Mouse (Mus musculus) lung, postnatal 0 days (tissue): ENCODE data around the gene Ak8.

Experiments used
- CTCF ChIP-seq: IDR thresholded peaks from 2 replicates; pipeline ENCODE4 v1.5.1; 2016; ENCODE audit warnings: antibody characterized with exemption, mild to moderate bottlenecking
- EP300 ChIP-seq: IDR thresholded peaks from 2 replicates; pipeline ENCODE4 v1.6.1; 2016; ENCODE audit warnings: antibody characterized with exemption, mild to moderate bottlenecking, control low read depth

DNA sequence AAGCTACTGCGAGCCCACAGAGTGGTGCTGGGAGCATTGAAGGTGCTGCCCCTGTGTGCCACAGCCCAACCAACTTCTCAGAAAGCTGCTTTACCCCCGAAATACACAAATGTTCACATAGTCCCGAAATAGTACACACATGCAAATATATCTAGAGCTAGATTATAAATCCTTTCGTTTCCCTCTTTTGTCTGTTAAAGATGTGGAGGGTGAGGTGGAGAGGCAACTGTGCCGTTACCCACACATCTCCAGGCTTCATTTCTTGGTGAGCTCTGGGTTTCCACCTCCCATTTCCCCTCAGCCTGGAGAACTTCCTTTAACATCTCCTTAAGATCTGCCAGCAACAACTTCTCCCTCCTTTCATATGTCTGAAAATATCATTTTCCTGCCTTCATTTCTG, 40.2 kb downstream of the Ak8 start:
- no peak for TF ChIP-seq CTCF
- no peak for TF ChIP-seq EP300
